Mouse (Mus musculus) megakaryocyte progenitor cell, adult 5-6 weeks (primary cell): ENCODE measurements around the gene Slc30a9. TPM values are rescaled to one million over a fixed set of nuclear protein-coding genes. Genes with fewer than 3 reads are reported as not detected.

Experiments used
- ATAC-seq: replicated peaks from 2 replicates; pipeline ENCODE4 v1.8.0; 2016; ENCODE audit warnings: mild to moderate bottlenecking, moderate TSS enrichment, inconsistent platforms; ENCODE audit not compliant: poor library complexity
- total RNA-seq, 2 experiments: library from RNA; stranded (forward) in 1 of 2; stranded (reverse) in 1 of 2; fragments of 157-497, 149-512 nt in 1 of 2; fragments of 200-1000 nt in 1 of 2; gene quantifications; 2 replicates each; pipeline versions ENCODE4 v1.2.3 to v1.2.4; 2015 to 2017

Gene Slc30a9
- total RNA-seq (2015) (23.6 and 28.2 TPM in 2 replicates), total RNA-seq (2017) (28.5 and 37.9 TPM in 2 replicates)

DNA sequence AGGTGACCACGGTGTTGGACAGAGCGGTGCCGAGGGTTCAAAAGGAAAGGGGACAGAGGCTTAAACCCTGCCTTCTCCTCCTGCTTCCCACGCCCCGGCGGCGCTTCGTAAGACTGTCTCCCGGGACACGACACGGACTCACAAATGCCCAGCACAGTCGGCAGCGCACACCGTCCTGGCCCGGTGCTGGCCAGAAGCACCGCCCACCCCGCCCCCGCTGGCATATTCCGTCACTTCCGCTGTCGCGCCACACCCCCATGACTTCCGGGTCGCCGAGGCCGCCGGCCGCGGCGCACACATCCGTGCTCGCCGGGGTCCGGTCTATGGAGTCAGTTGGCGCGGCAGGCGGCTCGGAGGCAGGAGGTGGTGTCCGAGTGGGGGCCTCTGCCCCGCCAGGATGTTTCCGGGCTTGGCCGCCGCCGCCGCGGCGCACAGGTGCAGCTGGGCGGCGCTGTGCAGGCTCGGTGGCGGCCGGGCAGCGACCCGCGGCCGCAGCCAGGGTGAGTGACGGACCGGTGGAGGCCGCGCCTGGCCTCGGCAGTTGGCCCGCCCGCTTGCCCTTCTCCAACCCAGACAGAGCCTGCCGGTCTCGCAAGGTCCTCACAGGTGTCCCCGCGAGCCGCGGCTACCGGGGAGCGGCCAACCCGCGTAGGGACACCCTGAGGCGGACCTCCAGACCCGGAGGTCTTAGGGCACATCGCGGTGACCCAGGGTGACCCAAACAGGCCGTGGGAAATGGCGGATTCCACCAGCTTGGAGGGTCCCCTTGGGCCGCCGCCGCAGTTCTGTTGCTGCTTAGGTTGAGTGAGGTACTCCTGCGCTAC, at the start of gene Slc30a9:
Slc30a9 (plus strand) TSS at position 258 of the 824 bp plus-strand sequence.
- peak; percentile 94 for ATAC-seq

DNA sequence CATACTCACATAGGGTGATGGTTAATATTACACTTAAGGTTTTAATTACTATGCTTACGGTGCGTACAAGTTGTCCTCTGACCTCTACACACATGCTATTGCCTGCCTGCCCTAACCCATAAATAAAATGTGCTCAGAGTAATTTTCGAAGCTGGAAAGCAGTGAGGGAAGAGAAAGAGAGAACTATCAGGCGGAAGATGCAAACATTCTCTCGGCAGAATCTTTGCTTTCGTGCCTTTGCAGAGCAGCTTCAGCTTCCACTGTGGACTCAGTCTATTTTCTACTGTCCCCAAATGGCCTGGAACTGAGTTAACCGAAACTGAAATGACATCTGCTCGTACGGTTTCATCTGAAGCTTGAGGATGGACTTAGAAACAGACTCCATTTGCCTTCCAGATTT, 48.3 kb upstream of the Slc30a9 start:
- ATAC-seq: no peak

DNA sequence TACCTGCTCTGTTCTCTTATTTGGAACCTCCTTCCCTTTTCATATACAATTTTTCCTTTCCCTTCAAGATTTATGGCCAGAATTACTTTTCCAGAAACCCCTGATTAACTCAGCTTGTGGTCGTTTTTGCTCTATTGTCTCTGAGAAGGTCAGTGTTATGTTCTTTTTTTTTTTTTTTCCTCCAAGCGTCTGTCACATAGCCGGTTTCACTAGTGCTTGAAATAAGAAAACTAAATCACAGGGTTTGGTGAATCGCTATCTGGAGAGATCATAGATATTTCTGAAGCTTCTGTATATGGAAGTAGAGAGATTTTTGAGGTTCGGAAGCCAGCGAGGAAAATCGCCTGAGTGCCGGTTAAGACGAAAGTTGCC, 46.6 kb upstream of the Slc30a9 start:
- no peak for ATAC-seq

DNA sequence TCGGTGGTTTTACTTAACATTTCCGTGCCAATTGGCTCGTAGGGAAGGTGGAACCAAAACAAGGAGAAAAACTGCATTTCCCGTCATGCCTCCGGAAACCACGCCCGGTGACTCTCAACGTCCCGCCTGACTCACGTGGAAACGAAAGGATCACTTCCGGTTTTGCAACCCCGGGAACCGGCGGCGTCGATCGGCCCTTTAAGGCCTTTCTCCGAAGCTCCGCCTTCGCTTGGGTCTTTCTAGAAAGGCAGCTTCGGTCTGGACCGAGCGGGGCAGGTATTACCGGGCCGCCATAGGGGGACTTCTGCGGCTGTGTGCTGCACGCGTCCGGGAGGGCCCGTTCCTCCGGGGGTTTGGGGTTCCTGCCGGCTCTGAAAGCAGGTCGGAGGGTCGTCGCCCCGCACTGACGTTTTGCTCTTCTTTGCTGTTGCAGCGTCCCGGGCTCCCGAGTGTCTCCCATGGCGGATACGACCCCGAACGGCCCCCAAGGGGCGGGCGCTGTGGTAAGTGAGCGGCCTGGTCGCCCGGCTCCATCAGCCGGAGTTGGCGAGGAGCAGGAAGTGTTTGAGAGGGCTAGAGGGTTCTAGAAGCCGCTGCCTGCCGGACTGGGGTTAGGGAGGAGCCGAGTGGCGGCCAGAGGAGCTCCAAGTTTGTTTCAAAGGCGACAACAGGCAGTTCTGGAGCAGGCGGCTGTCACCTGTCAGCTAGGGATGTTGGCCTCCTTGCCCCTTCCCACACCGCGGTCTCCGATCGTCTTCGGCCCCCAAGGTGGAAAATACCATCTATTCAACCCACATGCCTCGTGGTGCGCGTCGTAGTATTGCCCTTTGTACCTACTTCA, 46.0 kb upstream of the Slc30a9 start, which contains the start of gene Tmem33:
Tmem33 (plus strand) TSS at position 35 of the 841 bp plus-strand sequence.
- ATAC-seq: peak; percentile 88

DNA sequence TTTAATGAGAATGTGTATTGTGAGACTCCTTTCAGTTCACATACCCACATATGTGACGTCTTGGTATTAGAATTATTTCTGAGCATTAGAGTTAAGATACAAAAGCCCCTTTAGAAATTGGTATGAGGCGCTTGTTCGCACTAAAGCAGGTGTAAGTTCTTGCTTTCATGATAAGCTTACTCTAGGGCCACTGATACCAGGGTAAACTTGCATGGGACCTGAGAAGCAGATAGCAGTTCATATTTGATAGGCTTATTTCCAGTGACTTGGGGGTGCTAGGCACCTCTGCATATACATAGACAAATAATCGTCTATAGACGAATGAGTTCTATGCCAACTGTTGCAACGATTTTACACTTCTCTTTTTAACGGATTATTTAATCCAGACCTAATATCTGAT, 43.8 kb upstream of the Slc30a9 start:
- ATAC-seq: no peak

DNA sequence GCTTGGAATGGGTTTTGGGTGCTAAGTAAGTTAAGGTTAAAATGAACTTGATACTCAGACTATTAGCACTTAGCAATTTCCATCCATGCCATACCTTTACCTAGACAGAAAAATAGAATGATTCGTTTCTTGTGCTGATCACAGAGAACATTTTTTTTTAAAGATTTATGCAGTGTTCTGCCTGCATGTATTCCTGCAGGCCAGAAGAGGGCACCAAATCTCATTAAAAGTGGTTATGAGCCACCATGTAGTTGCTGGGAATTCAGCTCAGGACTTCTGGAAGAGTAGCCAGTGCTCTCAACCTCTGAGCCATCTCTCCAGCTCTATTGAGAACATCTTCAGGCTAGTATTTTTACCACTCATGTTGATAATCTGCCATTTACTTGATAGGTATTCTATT, 40.6 kb upstream of the Slc30a9 start:
- no peak; the same call in 1 of the 2 replicates for ATAC-seq

DNA sequence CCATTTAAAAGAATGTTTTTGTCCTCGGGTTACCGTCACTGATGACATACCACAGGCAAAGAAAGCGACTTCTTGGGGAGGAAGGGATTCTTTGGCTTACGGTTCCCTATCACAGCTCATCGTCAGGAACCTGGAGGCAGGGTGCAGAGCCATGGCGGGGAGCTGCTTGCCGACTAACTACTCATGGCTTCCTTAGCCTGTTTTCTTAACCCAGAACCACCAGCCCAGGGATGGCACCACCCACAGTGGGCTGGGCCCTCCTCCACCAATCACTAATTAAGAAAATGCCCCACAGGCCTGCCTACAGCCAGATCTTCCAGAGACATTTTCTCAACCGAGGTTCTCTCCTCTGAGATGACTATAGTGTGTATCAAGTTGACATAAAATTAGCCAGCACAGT, 37.4 kb upstream of the Slc30a9 start:
- ATAC-seq: no peak

DNA sequence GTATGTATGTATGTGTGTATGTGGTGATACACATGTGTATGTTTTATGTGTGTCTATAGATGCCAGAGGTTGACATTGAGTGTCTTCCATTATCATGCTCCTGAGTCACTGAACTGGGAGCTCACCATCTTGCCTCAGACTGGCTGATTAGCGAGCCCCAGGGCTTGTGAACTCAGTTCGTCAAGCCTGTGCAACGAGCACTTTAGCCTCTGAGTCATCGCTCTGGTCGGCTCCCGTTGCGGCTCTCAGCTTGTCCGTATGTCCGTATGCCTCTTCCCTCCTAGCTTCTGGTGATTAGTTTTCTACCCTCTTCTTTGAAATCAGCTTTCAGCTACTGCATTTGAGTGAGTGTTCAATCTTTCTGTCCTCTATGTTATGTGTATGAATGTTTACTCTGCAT, 27.3 kb upstream of the Slc30a9 start:
- ATAC-seq: no peak

DNA sequence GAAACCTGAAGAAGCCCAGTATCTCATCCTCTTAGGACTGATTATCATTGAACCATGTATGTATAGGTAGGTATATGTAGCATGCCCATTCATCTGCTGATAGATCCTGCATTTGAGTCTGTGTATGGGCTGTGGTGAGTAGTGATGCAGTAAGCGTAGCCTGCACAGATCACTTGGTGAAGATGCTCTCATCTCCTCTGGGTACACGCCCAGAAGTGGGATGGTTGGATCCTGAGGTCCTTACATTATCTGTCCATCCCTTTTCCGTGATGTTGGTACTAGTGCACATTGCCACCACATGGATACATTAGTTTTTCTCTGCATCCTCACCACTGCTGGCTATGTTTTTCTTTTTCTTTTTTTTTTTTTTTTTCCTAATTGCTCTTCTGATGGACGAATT, 26.9 kb upstream of the Slc30a9 start:
- peak; percentile 27 for ATAC-seq

DNA sequence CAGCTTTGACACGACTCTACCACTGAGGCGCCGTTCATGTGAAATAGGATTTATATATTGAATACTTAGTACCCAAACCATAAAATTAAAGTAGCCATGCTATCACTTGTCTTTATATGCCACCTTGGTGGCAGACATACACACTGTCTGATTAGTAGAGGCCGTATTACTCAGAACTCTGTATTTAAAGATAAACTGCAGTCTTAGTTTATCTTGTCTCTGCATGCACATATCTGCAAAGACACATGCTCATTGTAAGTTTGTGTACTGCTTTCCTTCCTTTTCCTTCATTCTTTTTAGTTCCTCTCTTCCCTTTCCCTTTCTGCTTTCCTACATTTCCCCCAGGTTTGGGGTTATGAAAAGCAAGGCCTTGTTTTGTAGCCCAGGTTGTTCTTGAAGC, 26.4 kb upstream of the Slc30a9 start:
- peak; percentile 94 for ATAC-seq

DNA sequence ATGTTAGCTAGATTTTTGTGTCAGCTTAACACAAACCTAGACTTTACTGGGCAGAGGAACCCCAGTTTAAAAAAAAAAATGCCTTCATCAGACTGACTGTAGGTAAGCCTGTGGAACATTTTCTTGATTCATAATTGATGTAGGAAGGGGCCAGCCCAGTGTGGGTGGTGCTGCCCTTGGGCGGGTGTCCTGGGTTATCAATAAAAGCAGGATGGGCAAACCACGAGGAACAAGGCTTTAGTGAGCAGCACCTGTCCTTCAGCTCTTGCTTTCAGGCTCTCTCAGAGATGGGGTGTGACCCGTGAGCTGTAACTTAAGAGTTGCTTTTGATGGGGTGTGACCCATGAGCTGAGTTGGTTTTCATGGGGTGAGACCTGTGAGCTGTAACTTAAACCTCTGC, 11.7 kb upstream of the Slc30a9 start:
- ATAC-seq: peak; percentile 29

DNA sequence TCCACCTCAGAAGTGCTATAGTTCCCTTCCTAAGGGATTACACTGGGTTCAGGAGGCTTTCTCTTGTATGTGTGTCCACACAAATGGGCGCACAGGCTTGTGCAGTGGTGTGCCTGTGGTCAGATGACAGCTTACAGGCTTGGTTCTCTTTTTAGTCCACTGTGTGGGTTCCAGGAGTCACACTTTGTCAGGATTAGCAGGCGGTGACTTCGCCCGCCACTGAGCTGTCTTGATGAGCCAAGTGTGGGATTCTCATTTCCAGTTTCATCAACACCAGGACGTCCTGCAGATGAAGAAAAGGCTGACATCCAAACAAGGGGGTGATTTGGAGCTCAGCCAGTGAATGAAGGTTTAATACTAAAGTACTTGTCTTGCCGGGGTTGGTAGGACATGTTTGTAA, 11.1 kb upstream of the Slc30a9 start:
- ATAC-seq: no peak

DNA sequence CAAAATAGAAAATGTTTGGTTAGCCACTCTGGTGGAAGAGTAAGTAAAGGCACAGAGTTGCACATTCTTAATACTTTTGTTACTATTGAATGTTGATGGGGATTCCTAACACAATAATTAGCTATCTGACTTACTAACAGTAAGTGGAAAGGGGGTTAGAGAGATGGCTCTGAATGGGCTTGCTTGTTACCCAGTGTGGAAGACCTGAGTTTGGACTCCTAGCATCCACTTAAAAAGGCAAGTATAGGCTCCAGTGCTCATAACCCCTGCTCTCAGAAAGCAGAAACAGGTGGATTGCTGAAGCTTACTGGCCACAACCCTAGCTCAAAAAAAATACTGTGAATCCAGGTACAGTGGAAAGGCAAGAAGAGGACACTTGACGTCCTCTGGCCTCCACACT, 10.6 kb upstream of the Slc30a9 start:
- no peak for ATAC-seq

DNA sequence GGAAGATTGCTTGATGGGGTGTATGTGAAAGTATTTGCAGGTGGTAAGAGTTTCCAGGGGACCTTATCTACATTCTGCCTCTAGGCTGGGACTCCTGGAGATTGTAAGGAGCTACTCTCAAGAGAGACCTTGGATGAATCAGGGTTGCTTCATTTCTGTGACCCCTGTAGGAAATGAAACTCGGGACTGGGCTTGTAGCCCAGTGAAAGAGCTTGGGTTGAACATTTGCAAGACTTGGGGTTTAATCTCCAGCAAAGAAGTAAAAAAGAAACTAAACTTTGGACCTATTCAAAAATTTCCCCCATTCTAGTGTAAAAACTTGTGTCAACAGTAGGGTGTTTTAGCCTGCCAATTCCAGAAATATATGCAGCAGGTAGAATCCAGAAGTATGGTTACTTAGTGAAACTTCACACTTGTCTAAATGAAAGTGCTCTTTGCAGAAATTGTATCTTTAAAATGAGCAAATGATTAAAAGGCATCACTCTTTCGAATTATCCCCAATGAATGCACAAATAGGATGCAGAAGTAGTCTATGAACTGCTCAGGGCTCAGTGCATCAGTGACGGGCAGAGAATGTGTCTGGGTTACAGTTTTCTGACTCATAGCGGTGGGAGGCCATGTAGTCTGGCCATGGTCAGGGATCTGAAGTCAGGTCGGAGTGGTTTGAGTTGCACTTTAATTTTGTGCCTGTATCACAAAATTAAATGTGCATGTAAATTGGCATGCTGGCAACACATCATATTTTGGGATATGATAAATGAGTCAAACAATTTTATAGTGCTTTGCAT, 9.5 kb upstream of the Slc30a9 start:
- ATAC-seq: peak; percentile 37; the same call in 1 of the 2 replicates

DNA sequence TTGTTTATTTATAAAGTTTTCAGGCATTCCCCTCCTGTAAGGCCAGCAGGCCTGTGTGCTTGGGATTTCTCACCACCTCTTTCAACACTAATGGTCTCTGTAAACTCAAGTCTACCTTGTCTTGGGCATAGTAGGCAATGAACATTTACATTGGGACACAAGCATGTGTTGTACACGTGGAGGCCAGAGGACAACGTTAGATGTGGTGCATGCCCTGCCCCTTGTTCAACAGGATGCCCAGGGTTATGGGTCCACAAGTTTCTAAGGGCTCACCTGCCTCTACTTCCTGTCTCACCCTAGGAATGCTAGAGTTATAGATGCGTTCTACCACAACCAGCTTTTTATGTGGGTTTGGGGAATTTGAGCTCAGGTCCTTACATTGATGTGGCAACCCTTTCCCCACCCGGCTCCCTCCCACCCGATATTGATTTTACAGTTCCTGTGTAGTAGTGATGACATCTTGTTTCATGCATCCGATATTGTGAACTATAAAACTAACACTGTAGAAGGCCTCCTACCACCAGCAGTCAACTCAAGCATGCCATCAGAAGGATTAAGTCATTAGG, 6.8 kb upstream of the Slc30a9 start:
- ATAC-seq: no peak

DNA sequence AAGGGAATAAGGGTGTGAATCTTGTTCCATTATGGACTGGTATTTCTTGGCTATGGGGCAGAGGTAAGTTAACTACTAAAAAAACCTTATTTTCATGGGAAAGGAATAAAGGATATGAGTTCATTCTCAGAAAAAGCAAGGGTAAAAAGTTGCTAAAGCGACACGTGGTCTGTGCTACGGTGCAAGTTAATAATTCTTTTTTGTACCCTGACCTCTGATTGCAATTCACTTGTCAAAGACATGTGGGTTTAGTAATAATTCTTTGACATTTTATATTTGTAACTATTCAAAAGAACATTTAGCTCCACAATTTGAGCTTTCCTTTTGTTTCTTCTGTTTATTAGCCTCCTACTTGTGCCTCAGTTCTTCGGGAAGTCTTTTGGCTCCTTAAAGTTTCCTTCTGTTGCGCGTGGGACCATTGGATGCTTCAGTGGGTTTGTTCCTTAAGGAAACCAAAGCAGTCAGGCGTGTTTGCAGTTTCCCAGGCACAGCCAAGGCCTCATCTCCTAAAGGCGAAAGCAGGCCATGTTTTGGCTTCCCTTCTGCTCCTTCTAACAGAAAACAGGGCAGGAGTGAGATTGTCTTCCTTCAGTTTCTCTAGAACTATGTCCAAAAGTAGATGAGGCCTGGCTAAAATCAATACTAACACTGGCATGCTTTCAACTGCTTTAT, 5.7 kb upstream of the Slc30a9 start:
- no peak for ATAC-seq

DNA sequence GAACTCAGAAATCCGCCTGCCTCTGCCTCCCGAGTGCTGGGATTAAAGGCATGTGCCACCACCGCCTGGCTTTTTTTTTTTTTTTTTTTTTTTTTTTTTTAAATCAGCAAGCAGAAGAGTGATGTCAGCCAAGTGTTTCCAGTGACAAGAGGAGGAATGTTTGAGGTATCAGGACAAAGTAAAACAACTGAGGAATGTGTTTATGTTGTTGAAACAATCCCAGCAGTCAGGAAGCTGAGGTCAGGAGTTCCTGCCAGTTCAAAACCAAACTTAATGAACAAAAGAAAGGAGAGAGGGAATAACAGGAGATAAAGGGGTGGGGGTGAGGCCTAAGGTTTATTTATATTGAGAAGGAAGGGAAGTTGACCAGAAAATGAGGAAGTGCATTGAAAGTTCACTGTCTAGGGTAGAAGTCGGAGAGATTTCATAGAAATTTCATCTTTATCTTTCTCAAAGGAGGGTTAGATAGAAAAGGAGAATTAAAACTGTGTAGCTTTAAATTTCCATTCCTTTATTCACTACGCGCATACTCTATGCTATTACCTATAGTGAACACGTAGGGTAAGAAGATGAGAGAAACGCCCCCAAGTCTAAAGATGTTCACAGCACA, 4.9 kb upstream of the Slc30a9 start:
- ATAC-seq: peak; percentile 23; the same call in 1 of the 2 replicates

DNA sequence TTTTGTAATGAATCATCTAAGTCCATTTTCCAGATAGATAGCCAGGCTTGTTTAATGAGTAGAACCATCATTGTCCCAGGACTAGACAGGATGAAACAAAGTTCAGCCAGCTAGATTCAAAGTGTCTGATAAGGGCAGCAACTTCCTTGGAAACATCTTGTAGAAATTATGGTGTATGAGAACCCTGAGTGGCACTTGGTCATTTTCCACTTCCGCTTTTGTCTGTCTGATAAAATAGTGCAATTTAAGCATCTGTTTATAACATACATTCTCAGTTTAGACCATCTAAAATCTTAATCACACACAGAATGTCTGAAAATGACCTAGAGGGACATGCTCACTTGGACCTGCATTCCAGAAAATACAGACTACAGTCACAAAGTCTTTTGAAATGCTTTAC, 2.9 kb upstream of the Slc30a9 start:
- no peak for ATAC-seq

DNA sequence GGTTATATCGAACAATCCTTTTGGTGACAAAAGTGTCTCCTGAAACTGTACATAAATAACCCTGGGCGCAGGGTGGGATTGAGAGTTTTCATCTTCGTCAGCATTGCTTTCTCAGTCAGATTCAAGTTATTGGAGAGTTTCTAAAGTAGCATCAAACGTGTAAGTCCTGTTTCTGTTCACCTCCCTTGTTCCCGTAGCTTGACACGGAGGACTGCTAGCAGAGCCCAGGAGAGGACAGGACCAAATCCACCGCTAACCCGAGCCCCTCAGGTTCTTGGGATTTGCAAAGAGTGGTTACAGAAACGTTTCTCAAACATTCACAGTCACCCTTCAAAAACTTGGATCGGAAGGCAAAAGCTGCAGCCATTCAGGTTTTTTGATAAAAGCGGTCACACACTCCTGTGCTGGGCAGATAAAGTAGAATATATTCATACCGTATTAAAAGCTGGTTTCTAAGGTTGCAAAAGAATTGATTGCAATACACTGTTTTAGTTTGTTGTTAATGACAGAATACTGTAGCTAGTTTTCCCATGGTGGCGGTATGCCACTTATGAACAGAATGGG, 986 bp downstream of the Slc30a9 start:
- ATAC-seq: peak; percentile 27
